Mouse (Mus musculus) stomach, postnatal 0 days (tissue): ENCODE results near the gene Ugt1a5.

Experiments used
- CTCF ChIP-seq: IDR thresholded peaks from 2 replicates; pipeline ENCODE4 v1.5.1; 2016; ENCODE audit warnings: antibody characterized with exemption, low read depth, mild to moderate bottlenecking, moderate library complexity
- EP300 ChIP-seq: optimal IDR thresholded peaks from 2 replicates; pipeline ENCODE3; 2016; ENCODE audit warnings: antibody characterized with exemption

DNA sequence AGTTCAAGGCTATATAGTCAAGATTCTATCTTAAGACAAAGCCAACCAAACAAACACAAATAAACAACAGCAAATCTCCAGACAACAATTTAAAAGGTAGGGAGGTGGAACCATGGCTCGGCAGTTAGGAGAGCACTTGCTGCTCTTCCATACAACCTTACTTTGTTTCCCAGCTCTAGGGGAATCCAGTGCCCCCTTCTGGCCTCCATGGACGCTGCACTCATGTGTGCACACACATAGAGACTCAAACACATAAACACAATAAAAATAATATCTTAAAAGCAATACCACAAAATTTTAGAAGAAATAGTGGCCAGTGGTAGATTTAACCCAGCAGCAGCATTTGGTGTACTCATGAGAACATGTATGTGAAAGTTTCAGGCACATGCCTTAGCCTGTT, 51.3 kb downstream of the Ugt1a5 start:
- TF ChIP-seq CTCF (peak; percentile 26; the same call in 1 of the 2 replicates), EP300 (no peak)
